Mouse (Mus musculus) heart, postnatal 0 days (tissue): ENCODE results near the gene 2900026A02Rik.

Experiments
- CTCF ChIP-seq: IDR thresholded peaks from 2 replicates; pipeline ENCODE4 v1.5.1; 2016; ENCODE audit warnings: antibody characterized with exemption, control low read depth, low read depth
- EP300 ChIP-seq: IDR thresholded peaks from 2 replicates; pipeline ENCODE4 v1.6.1; 2016; ENCODE audit warnings: antibody characterized with exemption, low read depth

DNA sequence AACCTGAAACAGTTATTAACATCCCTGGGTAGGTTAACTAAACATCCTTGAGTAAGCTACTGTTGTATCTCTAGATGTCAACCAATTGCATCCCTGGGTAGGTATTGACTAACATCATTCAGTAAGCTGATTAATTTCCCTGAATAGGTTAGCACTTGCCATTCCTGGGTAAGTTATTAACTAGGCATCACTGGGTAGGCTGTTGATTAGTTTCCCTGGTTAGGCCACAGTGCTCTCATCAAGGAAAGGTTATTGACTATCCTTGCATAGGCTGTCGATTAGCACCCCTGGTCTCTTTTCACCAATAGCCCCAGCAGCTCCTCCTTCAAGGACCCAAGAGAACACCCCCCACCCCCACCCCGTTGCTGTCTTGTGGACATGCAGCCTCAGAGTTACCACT is 135.1 kb downstream of the 2900026A02Rik start:
- no peak for TF ChIP-seq CTCF
- TF ChIP-seq EP300, result no peak
